Comparison of ENCODE assay signal across 25 mouse cellular contexts in the genomic region with DNA sequence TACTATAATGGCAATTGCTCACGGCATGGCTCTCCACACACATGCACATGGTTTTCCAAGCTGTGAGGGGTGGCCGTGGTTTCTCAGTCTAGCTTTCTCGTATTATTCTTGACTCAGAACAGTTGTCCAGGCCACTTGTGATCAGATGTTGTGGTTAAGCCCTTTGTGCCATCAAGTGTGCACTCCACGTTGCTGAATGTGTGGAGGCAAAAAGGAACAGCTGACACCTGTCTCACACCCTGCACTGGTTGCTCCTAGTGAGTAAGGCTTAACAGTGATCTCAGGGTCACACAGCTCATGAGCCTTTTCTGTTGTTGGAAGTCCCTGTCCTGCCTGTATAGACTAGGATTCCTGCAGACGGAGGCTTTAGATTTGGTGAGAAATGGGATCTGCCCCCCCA. TPM values are rescaled to one million over a fixed set of nuclear protein-coding genes. Genes with fewer than 3 reads are reported as not detected.
DNase-seq lines count a peak whose midpoint lies in the region; ATAC-seq and TF ChIP-seq lines count a peak whose summit lies in the region.
"Had no signal": no experiment of that assay in that cellular context is flagged by ENCODE, and none has a peak within 500 bp of the region (broad histone marks: within the 10 kb centered on the region; RNA-seq: fewer than 3 reads in every experiment).

No protein-coding gene starts in this region.

- whole genome bisulfite sequencing in embryonic facial prominence, embryonic 14.5 days = 78% methylated on average over 5 of the region's 5 CpGs
- 91% methylated on average over 5 of the region's 5 CpGs for WGBS in embryonic facial prominence, embryonic 10.5 days
- WGBS in limb, embryonic 14.5 days = 81% methylated on average over 5 of the region's 5 CpGs
- WGBS in limb, embryonic 10.5 days = 91% methylated on average over 5 of the region's 5 CpGs
- 69% methylated on average over 5 of the region's 5 CpGs for WGBS in embryonic facial prominence, embryonic 15.5 days

- H3K36me3 ChIP-seq in embryonic facial prominence, embryonic 14.5 days (ENCODE audit: control insufficient read depth, insufficient read depth, low read length) = no peaks in the 10 kb centered on the region
- no peaks in the 10 kb centered on the region for H3K36me3 ChIP-seq in embryonic facial prominence, embryonic 10.5 days (replicated peaks)
- no peaks in the 10 kb centered on the region for H3K36me3 ChIP-seq in limb, embryonic 14.5 days (ENCODE audit: control insufficient read depth, insufficient read depth, low read length)
- no peaks in the 10 kb centered on the region for H3K36me3 ChIP-seq in limb, embryonic 10.5 days
- no peaks in the 10 kb centered on the region for H3K36me3 ChIP-seq in embryonic facial prominence, embryonic 15.5 days
- H3K36me3 ChIP-seq: embryonic facial prominence, embryonic 12.5 days; forebrain, embryonic 15.5 days; G1E had no signal

- H3K9me3 ChIP-seq in embryonic facial prominence, embryonic 14.5 days (ENCODE audit: control insufficient read depth, low read length) = no peaks in the 10 kb centered on the region
- H3K9me3 ChIP-seq in embryonic facial prominence, embryonic 10.5 days = no peaks in the 10 kb centered on the region
- H3K9me3 ChIP-seq in limb, embryonic 14.5 days (ENCODE audit: control insufficient read depth, low read length) = no peaks in the 10 kb centered on the region
- no peaks in the 10 kb centered on the region for H3K9me3 ChIP-seq in limb, embryonic 10.5 days (replicated peaks)
- H3K9me3 ChIP-seq in embryonic facial prominence, embryonic 15.5 days (replicated peaks) = no peaks in the 10 kb centered on the region
- H3K9me3 ChIP-seq: embryonic facial prominence, embryonic 12.5 days; forebrain, embryonic 13.5 days; forebrain, embryonic 15.5 days had no signal

- H3K4me3 ChIP-seq in embryonic facial prominence, embryonic 14.5 days (ENCODE audit: low read depth, low read length) = no peak overlapping the region
- H3K4me3 ChIP-seq in embryonic facial prominence, embryonic 10.5 days = no peak overlapping the region
- no peak overlapping the region for H3K4me3 ChIP-seq in limb, embryonic 14.5 days (replicated peaks; ENCODE audit: low read length)
- H3K4me3 ChIP-seq in limb, embryonic 10.5 days = no peak overlapping the region
- no peak overlapping the region for H3K4me3 ChIP-seq in embryonic facial prominence, embryonic 15.5 days (replicated peaks)
- H3K4me3 ChIP-seq: embryonic facial prominence, embryonic 12.5 days; forebrain, embryonic 13.5 days; forebrain, embryonic 15.5 days had no signal

- no peak overlapping the region for H3K9ac ChIP-seq in embryonic facial prominence, embryonic 14.5 days (ENCODE audit: low read depth, low read length)
- no peak overlapping the region for H3K9ac ChIP-seq in limb, embryonic 14.5 days (ENCODE audit: low read depth, low read length, severe bottlenecking)
- H3K9ac ChIP-seq in embryonic facial prominence, embryonic 15.5 days = no peak overlapping the region
- H3K9ac ChIP-seq: embryonic facial prominence, embryonic 12.5 days; forebrain, embryonic 13.5 days; forebrain, embryonic 15.5 days; forebrain, postnatal 0 days had no signal

- peak; percentile 26; the same call in 1 of the 2 replicates for ATAC-seq in embryonic facial prominence, embryonic 14.5 days (ENCODE audit: low read depth)
- 0 out of 2 replicates have a peak, but pooled peaks have one; percentile 34 for ATAC-seq in limb, embryonic 14.5 days (ENCODE audit: low FRiP score, low read depth)
- ATAC-seq in embryonic facial prominence, embryonic 15.5 days (ENCODE audit: insufficient number of reproducible peaks, low FRiP score, low TSS enrichment, low read depth) = peak; percentile 43; the same call in 1 of the 2 replicates
- ATAC-seq: activated CD4-positive, CD25-positive, alpha-beta regulatory T cell, adult 4 months; CD4-positive, CD25-positive, alpha-beta regulatory T cell, adult 4 months; forebrain, embryonic 13.5 days; forebrain, embryonic 15.5 days; forebrain, postnatal 0 days; Patski had no signal

- TF ChIP-seq POLR2A in limb, embryonic 14.5 days (IDR thresholded peaks at IDR 0.05; ENCODE audit: borderline replicate concordance, extremely low read depth, insufficient read depth, insufficient read length) = no peak

- H3K27me3 ChIP-seq in embryonic facial prominence, embryonic 14.5 days (replicated peaks; ENCODE audit: control insufficient read depth, insufficient read depth, low read length) = no peaks in the 10 kb centered on the region
- H3K27me3 ChIP-seq in embryonic facial prominence, embryonic 10.5 days (replicated peaks; ENCODE audit: low read depth, poor library complexity, severe bottlenecking) = no peaks in the 10 kb centered on the region
- no peaks in the 10 kb centered on the region for H3K27me3 ChIP-seq in limb, embryonic 14.5 days (ENCODE audit: control insufficient read depth, insufficient read depth, low read length)
- no peaks in the 10 kb centered on the region for H3K27me3 ChIP-seq in limb, embryonic 10.5 days (ENCODE audit: low read depth, poor library complexity, severe bottlenecking)
- H3K27me3 ChIP-seq in embryonic facial prominence, embryonic 15.5 days = no peaks in the 10 kb centered on the region
- H3K27me3 ChIP-seq: CH12.LX; embryonic facial prominence, embryonic 12.5 days; forebrain, embryonic 13.5 days; forebrain, embryonic 15.5 days had no signal

- no peak overlapping the region for H3K27ac ChIP-seq in embryonic facial prominence, embryonic 14.5 days (replicated peaks; ENCODE audit: low read depth, low read length)
- H3K27ac ChIP-seq in embryonic facial prominence, embryonic 10.5 days (replicated peaks) = no peak overlapping the region
- no peak overlapping the region for H3K27ac ChIP-seq in limb, embryonic 14.5 days (replicated peaks; ENCODE audit: low read depth, low read length)
- H3K27ac ChIP-seq in limb, embryonic 10.5 days = no peak overlapping the region
- H3K27ac ChIP-seq in embryonic facial prominence, embryonic 15.5 days (replicated peaks) = no peak overlapping the region
- H3K27ac ChIP-seq: embryonic facial prominence, embryonic 12.5 days; forebrain, embryonic 13.5 days; forebrain, embryonic 15.5 days had no signal

- DNase-seq in embryonic facial prominence, embryonic 14.5 days (ENCODE audit: low spot score) = no peak
- no peak for DNase-seq in embryonic facial prominence, embryonic 10.5 days (ENCODE audit: low spot score)
- no peak for DNase-seq in limb, embryonic 14.5 days (ENCODE audit: low spot score)
- no peak for DNase-seq in limb, embryonic 10.5 days (ENCODE audit: low spot score)
- DNase-seq in ovary, adult 18-20 months (ENCODE audit: low spot score) = no peak
- DNase-seq: adrenal gland, adult 8-10 months; adrenal gland, postnatal 25 days; B cell, adult 2 months; cerebellum, adult 11 months; cerebellum, adult 18-20 months; cerebellum, adult 8-10 months; cerebellum, adult 9-11 months; cerebellum, postnatal 14 days; cerebellum, postnatal 36 days; embryo, embryonic 11 days; forebrain, postnatal 0 days had no signal

- no peaks in the 10 kb centered on the region for H3K4me1 ChIP-seq in embryonic facial prominence, embryonic 14.5 days (ENCODE audit: control insufficient read depth, insufficient read depth, low read length)
- no peaks in the 10 kb centered on the region for H3K4me1 ChIP-seq in embryonic facial prominence, embryonic 10.5 days
- no peaks in the 10 kb centered on the region for H3K4me1 ChIP-seq in limb, embryonic 14.5 days (ENCODE audit: control insufficient read depth, insufficient read depth, low read length)
- H3K4me1 ChIP-seq in limb, embryonic 10.5 days = no peaks in the 10 kb centered on the region
- no peaks in the 10 kb centered on the region for H3K4me1 ChIP-seq in embryonic facial prominence, embryonic 15.5 days
- H3K4me1 ChIP-seq: embryonic facial prominence, embryonic 12.5 days; forebrain, embryonic 13.5 days had no signal

- H3K4me2 ChIP-seq in embryonic facial prominence, embryonic 14.5 days (ENCODE audit: low read depth, low read length) = no peak overlapping the region
- H3K4me2 ChIP-seq in limb, embryonic 14.5 days (replicated peaks; ENCODE audit: low read depth, low read length, severe bottlenecking) = no peak overlapping the region
- H3K4me2 ChIP-seq in embryonic facial prominence, embryonic 15.5 days (replicated peaks) = no peak overlapping the region
- H3K4me2 ChIP-seq: embryonic facial prominence, embryonic 12.5 days; forebrain, embryonic 13.5 days; forebrain, embryonic 15.5 days had no signal

RNA-seq across cellular contexts. Expression of gene Mmd, which starts 56.8 kb away (rescaled TPM):
- polyA plus RNA-seq in embryonic facial prominence, embryonic 14.5 days (2014; fragmentation: Nextera tagmentation; extraction: Ambion mirVana) = 26.5 and 27.1 TPM in 2 replicates
- 44.6 and 45.1 TPM in 2 replicates for polyA plus RNA-seq in embryonic facial prominence, embryonic 10.5 days (2016; fragmentation: Nextera tagmentation; extraction: Ambion mirVana)
- 26.1 and 31.6 TPM in 2 replicates for polyA plus RNA-seq in limb, embryonic 14.5 days (2012; rRNA removed)
- 24.1 and 26.0 TPM in 2 replicates for polyA plus RNA-seq in limb, embryonic 14.5 days (2014; fragmentation: Nextera tagmentation; extraction: Ambion mirVana)
- polyA plus RNA-seq in limb, embryonic 10.5 days (2016; fragmentation: Nextera tagmentation; extraction: Ambion mirVana) = 38.0 and 38.7 TPM in 2 replicates
- 41.6 and 42.0 TPM in 2 replicates for polyA plus RNA-seq in embryonic facial prominence, embryonic 15.5 days (2015; fragmentation: Nextera tagmentation; extraction: Ambion mirVana)
